Mouse (Mus musculus) stomach, postnatal 0 days (tissue): ENCODE results near the gene Ugt2b1.

ENCODE experiments used
- CTCF ChIP-seq: IDR thresholded peaks from 2 replicates; pipeline ENCODE4 v1.5.1; 2016; ENCODE audit warnings: antibody characterized with exemption, low read depth, mild to moderate bottlenecking, moderate library complexity
- EP300 ChIP-seq: optimal IDR thresholded peaks from 2 replicates; pipeline ENCODE3; 2016; ENCODE audit warnings: antibody characterized with exemption

DNA sequence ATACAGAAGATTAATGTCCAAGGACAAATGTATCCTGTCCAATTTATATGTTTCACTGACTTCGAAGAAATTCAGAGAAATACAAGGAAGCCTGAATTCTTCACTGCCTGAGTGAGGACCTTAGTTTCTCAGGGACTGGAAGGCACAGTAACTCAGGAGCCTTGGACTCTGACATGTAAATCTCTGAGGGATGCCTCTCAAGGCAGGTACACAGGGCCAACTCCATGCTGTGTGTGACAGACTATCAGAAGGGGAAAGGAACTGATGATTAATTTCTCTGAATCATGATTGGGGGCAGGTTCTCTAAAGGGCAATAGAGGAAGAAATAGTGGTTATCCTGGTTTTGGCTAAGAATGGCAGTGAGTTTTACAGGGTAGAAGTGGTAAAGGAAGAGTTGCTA is 37.9 kb downstream of the Ugt2b1 start:
- no peak for TF ChIP-seq CTCF
- no peak for TF ChIP-seq EP300
